Mouse (Mus musculus) gonadal fat pad, adult 2 months (tissue): ENCODE measurements around the gene Arhgap45. TPM values are rescaled to one million over a fixed set of nuclear protein-coding genes. Genes with fewer than 3 reads are reported as not detected.

Source experiments
- DNase-seq: peaks from one replicate; pipeline ENCODE4 v3.0.0-alpha.2; 2012; ENCODE audit warnings: low read depth
- polyA plus RNA-seq: library from polyadenylated mRNA; depleted of rRNA; stranded (reverse); fragments of >200 nt; gene quantifications from 2 replicates; pipeline ENCODE4 v1.2.3, GENCODE M21; 2012; rRNA removed

Arhgap45 gene
- polyA plus RNA-seq, result 16.4 and 20.1 TPM in 2 replicates

DNA sequence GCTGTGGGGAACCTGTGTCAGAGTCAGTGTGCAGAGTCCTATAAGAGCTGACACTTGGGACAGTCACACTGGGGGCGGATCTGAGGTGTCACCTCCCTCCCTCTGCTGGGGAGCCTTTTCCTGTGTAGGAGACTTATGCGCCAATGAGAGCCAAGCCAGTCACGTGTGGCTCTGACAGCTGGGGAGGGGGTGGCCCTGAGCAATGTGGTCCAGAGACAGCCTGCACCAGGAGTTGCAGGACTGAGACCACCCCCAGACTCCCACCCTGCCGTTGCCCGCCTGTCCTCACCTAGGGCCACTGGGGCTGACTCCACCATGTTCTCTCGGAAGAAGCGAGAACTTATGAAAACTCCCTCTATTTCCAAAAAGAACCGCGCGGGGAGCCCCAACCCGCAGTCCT is at the start of gene Arhgap45:
Gene Arhgap45 (plus strand): TSS at position 143 of the 400 bp plus-strand sequence.
- no peak for DNase-seq

DNA sequence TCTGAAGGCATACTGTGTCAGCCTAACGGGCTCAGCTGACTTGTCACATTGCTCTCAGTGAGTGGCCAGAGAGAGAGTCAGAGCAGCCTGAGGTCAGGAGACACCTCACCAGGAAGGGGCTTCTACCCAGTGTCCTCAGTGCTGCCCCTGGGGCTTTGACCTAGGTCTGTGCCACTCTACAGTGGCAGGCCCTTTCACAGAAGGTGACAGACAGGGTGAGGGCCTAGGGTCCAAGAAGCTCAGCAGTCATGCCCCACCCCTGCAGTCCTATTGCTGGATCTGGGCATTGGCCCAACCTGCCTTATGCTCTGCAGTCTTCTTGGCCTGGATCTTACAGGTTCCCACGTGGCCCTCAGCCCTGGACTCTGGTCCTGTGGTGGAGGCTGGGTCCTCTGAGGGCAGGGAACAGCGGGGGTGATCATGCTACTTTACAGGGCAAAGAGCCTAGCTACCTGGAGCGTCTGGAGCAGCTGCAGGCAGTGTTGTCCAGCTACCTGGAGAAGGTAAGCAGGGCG is 49.5 kb upstream of the Arhgap45 start:
- no peak for DNase-seq

GRCm38 (mm10) chr10:79968181-79968580 is 48.3 kb upstream of the Arhgap45 start:
- no peak for DNase-seq

DNA sequence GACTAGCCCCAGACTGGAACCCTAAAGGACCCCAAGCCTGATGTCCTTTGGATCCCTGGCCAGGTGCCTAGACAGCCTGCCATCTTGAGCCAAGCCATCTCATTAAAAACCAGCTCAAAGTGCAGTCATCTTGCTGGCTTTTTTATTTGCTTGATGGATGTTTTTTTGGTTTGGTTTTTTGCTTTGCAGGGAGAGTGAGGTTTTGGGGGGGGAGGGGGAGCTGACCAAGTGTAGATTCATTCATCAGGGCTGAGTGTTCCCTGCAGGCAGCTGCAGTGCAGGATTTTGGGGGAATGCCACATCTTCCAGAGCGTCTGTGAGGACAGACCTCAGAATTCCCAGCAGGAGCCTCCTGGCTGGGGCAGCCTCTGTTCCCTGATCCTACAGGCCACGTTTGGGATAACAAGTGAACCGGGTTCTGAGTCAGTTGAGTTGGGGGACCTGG is 47.3 kb upstream of the Arhgap45 start:
- DNase-seq, result no peak

GRCm38 (mm10) chr10:79970415-79971182 is 45.9 kb upstream of the Arhgap45 start, which contains the start of gene Grin3b:
Grin3b (plus strand) TSS chr10:79970715.
- DNase-seq, result no peak

GRCm38 (mm10) chr10:79971183-79971497 is 45.3 kb upstream of the Arhgap45 start:
- DNase-seq, result no peak

DNA sequence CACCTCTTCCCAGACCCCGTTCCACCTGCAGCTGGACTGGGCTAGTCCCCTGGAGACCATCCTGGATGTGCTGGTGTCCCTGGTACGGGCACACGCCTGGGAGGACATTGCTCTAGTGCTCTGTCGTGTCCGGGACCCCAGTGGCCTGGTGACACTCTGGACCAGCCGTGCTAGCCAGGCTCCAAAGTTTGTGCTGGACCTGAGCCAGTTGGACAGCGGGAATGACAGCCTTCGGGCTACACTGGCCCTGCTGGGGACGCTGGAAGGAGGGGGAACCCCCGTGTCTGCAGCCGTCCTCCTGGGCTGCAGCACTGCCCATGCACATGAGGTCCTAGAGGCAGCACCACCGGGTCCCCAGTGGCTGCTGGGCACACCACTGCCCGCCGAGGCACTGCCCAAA is 43.6 kb upstream of the Arhgap45 start:
- no peak for DNase-seq

- DNase-seq, result no peak
Observed at GRCm38 (mm10) chr10:79974087-79974486, 42.4 kb upstream of the Arhgap45 start.

DNA sequence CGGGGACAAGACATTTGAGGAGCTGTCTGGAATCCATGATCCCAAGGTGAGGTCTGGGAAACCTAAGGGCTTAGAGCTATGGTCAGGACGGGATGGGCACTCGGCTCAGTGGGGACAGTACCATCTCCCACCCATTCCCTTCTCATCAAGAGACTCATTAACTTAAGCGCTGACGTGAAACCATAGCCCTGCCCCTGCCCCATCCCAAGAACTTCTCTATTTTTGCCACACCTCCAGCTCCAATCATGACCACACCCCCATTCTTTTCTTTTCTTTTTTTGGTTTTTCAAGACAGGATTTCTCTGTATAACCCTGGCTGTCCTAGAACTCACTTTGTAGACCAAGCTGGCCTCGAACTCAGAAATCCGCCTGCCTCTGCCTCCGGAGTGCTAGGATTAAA is 41.8 kb upstream of the Arhgap45 start:
- no peak for DNase-seq

DNA sequence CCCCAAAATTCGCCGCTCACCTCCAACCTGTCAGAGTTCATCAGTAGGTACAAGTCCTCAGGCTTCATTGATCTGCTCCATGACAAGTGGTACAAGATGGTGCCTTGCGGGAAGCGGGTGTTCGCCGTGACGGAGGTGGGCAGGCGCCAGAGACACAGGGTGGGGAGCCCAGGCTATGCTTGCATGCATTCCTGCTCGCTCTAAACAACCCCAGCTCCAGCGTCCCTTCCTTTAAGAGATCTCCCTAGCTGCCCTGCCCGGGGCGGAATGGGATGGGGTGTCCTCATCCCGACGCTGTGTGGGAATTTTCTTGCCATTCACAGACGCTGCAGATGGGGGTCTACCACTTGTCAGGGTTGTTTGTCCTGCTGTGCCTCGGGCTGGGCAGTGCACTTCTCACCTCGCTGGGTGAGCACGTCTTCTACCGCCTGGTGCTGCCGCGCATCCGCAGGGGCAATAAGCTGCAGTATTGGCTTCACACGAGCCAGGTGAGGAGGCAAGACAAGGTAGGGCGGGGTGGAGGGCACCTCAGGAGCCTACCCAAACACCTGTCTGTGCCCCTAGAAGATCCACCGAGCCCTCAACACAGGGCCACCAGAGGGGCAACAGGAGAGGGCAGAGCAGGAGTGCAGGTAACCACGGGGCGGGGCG is 40.3 kb upstream of the Arhgap45 start:
- no peak for DNase-seq

GRCm38 (mm10) chr10:79976722-79977107 is 39.7 kb upstream of the Arhgap45 start:
- DNase-seq, result no peak

- DNase-seq, result no peak
Observed at GRCm38 (mm10) chr10:79977324-79977723, 39.1 kb upstream of the Arhgap45 start.

GRCm38 (mm10) chr10:79978061-79978460 is 38.4 kb upstream of the Arhgap45 start:
- no peak for DNase-seq

- no peak for DNase-seq
Observed at GRCm38 (mm10) chr10:79979401-79980155, 36.9 kb upstream of the Arhgap45 start.

DNA sequence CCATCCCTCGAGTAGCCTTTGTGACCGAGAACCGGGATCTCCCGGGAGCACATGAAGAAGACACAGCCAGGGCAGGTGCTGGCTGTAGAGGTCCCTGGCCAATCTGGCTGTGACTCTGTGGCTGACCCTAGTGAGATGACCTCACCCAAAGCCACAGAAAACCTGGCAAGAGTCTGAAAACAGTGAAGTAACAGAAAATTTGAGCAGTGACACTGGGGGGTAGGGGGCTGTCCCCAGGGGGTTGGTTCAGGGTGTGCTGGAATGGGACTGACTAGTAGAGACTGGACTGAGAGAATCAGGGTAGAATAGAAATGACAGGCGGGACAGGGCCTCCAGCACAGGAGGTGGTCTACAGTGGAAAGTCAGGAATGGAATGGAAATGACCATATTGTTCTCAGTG is 33.2 kb upstream of the Arhgap45 start:
- no peak for DNase-seq

GRCm38 (mm10) chr10:79983670-79984069 is 32.8 kb upstream of the Arhgap45 start:
- DNase-seq, result no peak

DNA sequence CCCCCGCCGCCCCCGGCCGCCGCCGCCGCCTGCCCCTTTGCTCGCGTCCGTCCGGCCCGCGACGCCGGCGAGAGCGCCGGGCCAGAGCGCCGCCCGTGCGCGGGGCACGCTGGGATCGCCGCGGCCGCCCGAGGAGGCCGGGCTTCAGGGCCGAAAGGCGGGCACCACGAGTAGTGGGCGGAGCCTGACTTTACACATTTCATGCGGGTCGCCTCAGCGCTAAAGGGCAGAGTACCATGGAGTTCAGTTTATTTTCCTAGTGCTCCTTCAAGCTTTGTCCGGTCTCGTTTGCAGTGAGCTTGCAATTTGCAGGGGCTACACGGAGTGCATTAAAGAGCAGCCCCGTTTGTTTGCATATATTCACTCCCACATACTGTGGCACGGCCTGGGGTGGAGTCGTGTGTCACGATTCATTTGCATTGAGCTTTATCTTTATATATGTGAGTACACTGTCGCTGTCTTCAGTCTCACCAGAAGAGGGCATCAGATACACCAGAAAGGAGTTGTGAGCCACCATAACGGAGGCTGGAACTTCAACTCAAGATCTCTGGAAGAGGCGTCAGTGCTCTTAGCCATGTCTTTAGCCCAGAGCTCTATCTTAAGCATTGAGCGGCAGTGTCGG is 32.1 kb upstream of the Arhgap45 start, which contains the start of gene Tmem259:
Gene Tmem259 (minus strand): TSS at position 136 of the 622 bp plus-strand sequence.
- peak; percentile 75 for DNase-seq

DNA sequence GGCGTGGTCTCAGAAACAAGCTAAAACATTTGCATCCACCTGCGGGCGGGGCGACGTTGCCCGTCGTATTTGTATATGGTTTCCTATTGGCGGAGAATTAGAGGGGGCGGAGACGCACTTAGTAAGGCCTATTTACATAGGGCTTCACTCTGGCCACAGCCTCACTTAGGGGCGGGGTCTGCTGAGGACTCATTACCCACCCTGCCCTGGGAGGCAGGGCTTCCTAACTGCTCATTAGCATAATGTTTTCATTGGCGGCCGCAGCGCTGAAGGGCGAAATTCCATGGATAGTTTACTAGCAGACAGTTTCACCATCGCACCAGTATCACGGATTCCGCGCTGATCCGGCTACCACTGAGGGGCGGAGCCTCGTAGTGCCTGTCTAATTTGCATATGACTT is 31.6 kb upstream of the Arhgap45 start:
- DNase-seq, result peak; percentile 94

DNA sequence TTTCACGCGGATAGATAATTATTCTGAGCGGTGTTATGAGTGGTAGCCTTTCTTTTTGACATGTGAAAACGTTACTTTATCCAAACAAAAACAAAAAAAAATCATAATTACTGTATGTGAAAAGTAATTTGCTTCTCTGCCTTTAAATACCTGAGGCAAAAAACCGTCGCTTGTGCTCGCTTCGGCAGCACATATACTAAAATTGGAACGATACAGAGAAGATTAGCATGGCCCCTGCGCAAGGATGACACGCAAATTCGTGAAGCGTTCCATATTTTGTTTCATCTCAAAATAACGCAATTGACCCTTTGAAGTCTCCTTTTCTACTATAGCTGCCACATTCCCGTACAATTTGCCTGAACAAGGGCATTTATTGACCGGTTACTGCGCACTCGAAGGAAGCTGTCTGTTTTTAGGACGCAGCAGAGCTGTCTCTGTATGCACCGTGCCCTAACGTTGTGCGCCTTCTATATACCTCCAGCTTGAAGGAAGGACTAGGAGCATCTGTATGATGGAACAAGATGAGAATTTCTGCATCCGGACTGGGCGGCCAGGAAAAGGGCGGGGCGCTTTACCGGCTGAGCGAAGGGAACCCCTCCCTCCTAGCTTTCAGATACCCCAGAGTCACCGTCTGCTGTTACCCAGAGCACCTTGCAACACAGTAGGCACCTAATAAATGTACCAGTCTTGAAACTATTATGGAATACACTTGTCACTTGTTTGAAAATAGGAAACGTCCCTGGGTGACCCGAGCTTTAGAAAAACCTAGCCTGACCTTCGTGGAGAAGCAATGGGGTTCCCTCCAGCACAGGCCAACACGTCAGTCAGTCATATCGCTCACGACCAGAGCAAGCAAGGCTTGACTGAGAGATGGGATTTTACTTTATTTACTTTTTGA is 30.9 kb upstream of the Arhgap45 start:
- DNase-seq, result no peak

DNA sequence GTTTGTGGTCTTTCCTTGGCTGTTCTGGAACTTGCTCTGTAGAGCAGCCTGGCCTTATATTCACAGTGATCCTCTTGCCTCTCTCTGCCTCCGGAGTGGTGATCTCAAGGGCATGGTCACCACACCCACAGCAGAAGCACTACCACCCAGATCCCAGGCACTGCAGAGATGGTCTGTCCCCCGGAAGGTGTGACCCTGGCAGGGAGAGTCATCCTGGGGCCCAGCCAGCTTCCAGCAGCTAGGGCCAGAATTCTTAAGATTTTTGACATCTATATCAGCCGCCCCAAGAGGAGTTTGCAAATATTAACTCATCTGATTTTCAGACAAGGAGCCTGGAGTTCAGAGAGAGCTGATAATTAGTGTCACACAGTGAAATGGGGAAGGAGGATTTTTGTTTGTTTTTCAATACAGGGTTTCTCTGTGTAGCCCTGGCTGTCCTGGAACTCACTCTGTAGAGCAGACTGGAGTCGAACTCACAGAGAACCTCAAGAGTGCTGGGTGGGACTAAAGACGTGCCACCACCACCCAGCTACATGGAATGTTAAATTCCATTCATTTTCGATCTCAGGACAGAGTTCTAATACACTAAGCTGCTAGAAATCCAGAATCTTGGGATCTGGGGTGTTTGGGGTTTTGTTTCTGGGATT is 30.1 kb upstream of the Arhgap45 start:
- no peak for DNase-seq
